17 mouse cellular contexts compared by ENCODE assay signal in the genomic region with DNA sequence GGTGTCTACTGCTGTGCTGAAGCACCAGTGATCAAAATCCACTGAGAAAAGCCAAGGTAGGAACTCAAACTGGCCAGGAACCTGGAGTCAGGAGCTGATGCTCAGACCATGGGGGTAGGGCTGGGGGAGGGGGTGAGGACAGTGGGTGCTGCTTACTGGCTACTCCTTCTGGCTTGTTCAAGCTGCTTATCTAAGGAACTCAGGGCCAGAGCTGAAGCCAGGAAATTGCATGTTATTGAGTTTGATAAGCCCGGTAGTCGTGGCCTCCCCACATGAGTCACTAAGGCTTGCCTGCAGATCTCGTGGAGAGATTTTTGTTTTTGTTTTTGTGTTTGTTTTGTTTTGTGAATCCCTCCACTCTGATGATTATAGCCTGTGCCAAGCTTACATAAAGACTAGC.
DNase-seq lines count a peak whose midpoint lies in the region; ATAC-seq and TF ChIP-seq lines count a peak whose summit lies in the region.
"Had no signal": no experiment of that assay in that cellular context is flagged by ENCODE, and none has a peak within 500 bp of the region (broad histone marks: within the 10 kb centered on the region; RNA-seq: fewer than 3 reads in every experiment).

No protein-coding gene starts in this region.

- TF ChIP-seq EP300 in liver, postnatal 0 days (IDR thresholded peaks at IDR 0.05; ENCODE audit: low read depth): no peak

- no peak overlapping the region for H3K4me3 ChIP-seq in liver, postnatal 0 days (ENCODE audit: low read depth, low read length)
- no peak overlapping the region for H3K4me3 ChIP-seq in liver, embryonic 13.5 days (replicated peaks)
- H3K4me3 ChIP-seq: embryonic facial prominence, embryonic 12.5 days; heart, embryonic 13.5 days; hindbrain, embryonic 13.5 days had no signal

- peak; percentile 21 for DNase-seq in liver
- no peak for DNase-seq in liver, postnatal 0 days
- DNase-seq in MEL-GATA-1-ER (ENCODE audit: extremely low read depth, low read depth): peak; percentile 30
- peak; percentile 6 for DNase-seq in liver, embryonic 13.5 days
- DNase-seq in gastrocnemius, postnatal 14 days: no peak
- DNase-seq in right cerebral cortex, postnatal 4 days: no peak
- DNase-seq: adrenal gland, postnatal 10 days; cerebellum, adult 11 months; cerebellum, adult 8-10 months; cerebellum, postnatal 14 days; gastrocnemius, postnatal 10 days; heart, postnatal 10 days had no signal

- no peak overlapping the region for H3K4me2 ChIP-seq in liver, postnatal 0 days (ENCODE audit: low read depth, low read length)
- no peak overlapping the region for H3K4me2 ChIP-seq in liver, embryonic 13.5 days
- H3K4me2 ChIP-seq: embryonic facial prominence, embryonic 12.5 days; heart, embryonic 13.5 days; hindbrain, embryonic 13.5 days had no signal

- no peaks in the 10 kb centered on the region for H3K9me3 ChIP-seq in liver, postnatal 0 days (ENCODE audit: low read length)
- H3K9me3 ChIP-seq in liver, embryonic 13.5 days (replicated peaks): no peaks in the 10 kb centered on the region
- H3K9me3 ChIP-seq: embryonic facial prominence, embryonic 12.5 days; hindbrain, embryonic 13.5 days had no signal

- no peak for ATAC-seq in liver, postnatal 0 days
- ATAC-seq in liver, embryonic 13.5 days (ENCODE audit: low read depth): peak; percentile 59; the same call in 1 of the 2 replicates
- ATAC-seq: forebrain, embryonic 16.5 days; hindbrain, postnatal 0 days had no signal

- H3K27me3 ChIP-seq in liver, postnatal 0 days (ENCODE audit: insufficient read depth, low read length): no peaks in the 10 kb centered on the region
- no peaks in the 10 kb centered on the region for H3K27me3 ChIP-seq in liver, embryonic 13.5 days
- H3K27me3 ChIP-seq: embryonic facial prominence, embryonic 12.5 days; heart, embryonic 13.5 days; hindbrain, embryonic 13.5 days had no signal

- no peaks in the 10 kb centered on the region for H3K4me1 ChIP-seq in liver, postnatal 0 days (ENCODE audit: insufficient read depth)
- H3K4me1 ChIP-seq in liver, embryonic 13.5 days (replicated peaks): peaks cover 8% of the 10 kb centered on the region; the same call in 1 of the 2 replicates
- H3K4me1 ChIP-seq: embryonic facial prominence, embryonic 12.5 days; hindbrain, embryonic 13.5 days had no signal

- WGBS in liver, postnatal 0 days (ENCODE audit: insufficient replicate concordance): 32% methylated on average over 3 of the region's 3 CpGs
- 13% methylated on average over 3 of the region's 3 CpGs for WGBS in liver, embryonic 13.5 days (ENCODE audit: insufficient replicate concordance)

- H3K9ac ChIP-seq in liver, postnatal 0 days (replicated peaks): no peak overlapping the region
- no peak overlapping the region for H3K9ac ChIP-seq in liver, embryonic 13.5 days
- H3K9ac ChIP-seq: embryonic facial prominence, embryonic 12.5 days; heart, embryonic 13.5 days; hindbrain, embryonic 13.5 days had no signal

- no peak for TF ChIP-seq CTCF in liver, postnatal 0 days (IDR thresholded peaks at IDR 0.05; ENCODE audit: low read depth)

- intact Hi-C loops in gastrocnemius, postnatal 14 days (cut with DNase I; ENCODE audit: low total_unique reads): no loop called here

- H3K27ac ChIP-seq in liver, postnatal 0 days (ENCODE audit: low read depth): no peak overlapping the region
- H3K27ac ChIP-seq in liver, embryonic 13.5 days: no peak overlapping the region
- H3K27ac ChIP-seq: embryonic facial prominence, embryonic 12.5 days; heart, embryonic 13.5 days; hindbrain, embryonic 13.5 days; hindbrain, postnatal 0 days had no signal

- H3K36me3 ChIP-seq in liver, postnatal 0 days (replicated peaks; ENCODE audit: insufficient read depth, low read length): no peaks in the 10 kb centered on the region
- H3K36me3 ChIP-seq in liver, embryonic 13.5 days: no peaks in the 10 kb centered on the region
- H3K36me3 ChIP-seq: embryonic facial prominence, embryonic 12.5 days; heart, embryonic 13.5 days; hindbrain, embryonic 13.5 days had no signal

Comparison
In these comparisons a context has a peak if more than half of its experiments do, and no peak if none do; other contexts are left out.
1. DNase-seq: peak in liver (single experiment), MEL-GATA-1-ER (single experiment) and liver, embryonic 13.5 days (single experiment); none in liver, postnatal 0 days (single experiment), gastrocnemius, postnatal 14 days (single experiment) and right cerebral cortex, postnatal 4 days (single experiment).